Mouse (Mus musculus) right cerebral cortex, adult 18-20 months (tissue): ENCODE data around the gene Tll2.

Source experiments
- DNase-seq: peaks from one replicate; pipeline ENCODE4 v3.0.0; 2022; ENCODE audit warnings: mixed read lengths

The Tll2 gene

DNA sequence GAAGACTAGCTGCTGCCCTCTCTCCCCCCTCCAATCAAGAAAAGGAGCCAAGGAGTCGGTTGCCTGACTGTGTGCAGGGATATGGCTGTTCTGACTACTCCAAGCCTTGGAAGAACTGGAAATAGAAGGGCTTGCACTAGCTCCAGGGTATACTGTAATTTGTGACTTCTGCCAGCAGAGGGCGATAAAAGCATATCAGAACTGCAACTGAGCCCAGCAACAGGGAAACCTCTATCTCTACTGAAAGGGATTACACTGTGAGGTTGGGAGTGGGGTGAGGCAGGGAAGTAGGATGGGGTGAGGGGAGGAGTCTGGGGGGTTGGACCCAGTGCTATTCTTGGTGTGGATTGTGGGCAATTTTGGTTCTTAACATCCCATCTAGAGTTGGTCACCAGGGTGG lies 119.9 kb downstream of the Tll2 start:
- DNase-seq: peak; percentile 83

DNA sequence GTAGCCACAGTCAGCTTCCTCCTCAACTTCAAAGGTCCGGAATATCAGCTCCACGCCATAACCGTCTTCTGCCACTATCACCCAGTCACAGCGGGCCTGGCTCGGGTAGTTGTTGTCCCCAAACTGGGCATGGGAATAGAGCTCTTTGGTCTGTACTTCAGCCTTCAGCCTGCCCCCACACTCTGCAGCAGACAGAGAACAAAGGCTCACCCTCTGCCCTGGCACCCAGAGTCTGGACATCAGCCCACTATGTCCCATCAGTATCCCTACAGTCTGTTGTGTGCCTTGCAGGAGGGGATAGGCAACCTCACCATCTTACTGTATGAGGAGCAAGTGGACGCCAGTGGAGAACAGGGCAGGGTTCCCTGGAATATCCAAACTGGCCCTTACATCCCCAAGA lies 120.3 kb downstream of the Tll2 start:
- DNase-seq: peak; percentile 23

DNA sequence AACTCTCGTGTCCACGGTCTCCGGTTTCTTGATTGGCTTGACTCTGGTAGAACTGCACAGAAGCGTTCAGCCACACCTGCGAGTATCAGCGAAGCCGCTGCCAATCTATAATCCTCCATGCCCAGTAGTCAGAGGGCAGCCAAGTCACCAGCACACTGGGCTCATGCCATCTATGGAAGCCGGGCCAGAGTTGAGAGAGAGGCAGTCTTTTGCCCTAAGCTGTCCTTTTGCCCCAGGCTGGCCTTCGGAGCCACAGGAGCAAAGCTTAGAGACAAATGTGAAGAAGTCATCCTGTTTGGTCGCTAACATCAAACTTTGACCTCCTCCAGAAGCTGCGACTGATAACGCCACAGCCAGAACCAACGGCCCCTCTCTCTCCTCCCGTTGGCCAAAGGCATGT lies 123.0 kb downstream of the Tll2 start:
- DNase-seq: no peak

DNA sequence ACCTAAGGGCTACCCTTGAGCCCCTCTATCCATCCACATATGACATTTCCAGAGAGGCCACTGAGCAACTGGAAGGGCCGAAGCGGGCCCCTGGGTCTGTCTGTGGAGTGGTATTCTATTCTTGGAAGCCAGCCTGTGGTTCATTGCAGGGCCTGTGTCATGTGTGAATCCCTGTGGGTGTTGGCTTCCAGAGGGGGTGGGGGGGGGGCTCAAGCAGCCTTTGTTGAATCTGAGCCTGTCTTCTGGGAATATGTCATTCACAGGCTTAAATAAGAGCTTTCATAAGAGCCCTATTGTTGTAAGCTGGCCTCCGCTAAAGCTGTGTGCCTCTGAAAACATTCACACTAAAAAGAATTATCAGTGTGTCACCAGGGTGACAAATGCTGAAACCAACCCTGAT lies 125.0 kb downstream of the Tll2 start:
- DNase-seq: no peak

DNA sequence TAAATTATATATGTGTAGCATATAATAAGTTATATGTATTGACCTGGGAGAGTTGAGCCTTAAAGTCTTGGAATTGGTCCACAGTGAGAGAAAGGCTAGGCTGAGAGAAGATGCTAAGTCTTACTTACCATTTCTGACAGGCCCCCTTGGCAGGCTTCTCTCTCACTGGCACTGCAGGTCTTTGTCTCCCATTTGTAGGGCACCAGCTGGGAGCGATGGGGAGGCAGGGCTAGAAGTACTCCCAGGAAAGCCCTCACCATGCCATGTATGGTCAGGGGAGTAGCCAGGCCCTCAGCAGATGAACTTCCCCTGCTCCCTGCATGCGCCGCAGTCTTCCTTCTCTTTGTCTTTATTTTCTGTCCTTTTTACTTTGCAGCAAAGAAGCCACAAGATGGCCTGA lies 129.7 kb downstream of the Tll2 start, which contains the start of gene Opalin:
Opalin (minus strand) TSS at position 208 of the 400 bp plus-strand sequence.
- peak; percentile 22 for DNase-seq

DNA sequence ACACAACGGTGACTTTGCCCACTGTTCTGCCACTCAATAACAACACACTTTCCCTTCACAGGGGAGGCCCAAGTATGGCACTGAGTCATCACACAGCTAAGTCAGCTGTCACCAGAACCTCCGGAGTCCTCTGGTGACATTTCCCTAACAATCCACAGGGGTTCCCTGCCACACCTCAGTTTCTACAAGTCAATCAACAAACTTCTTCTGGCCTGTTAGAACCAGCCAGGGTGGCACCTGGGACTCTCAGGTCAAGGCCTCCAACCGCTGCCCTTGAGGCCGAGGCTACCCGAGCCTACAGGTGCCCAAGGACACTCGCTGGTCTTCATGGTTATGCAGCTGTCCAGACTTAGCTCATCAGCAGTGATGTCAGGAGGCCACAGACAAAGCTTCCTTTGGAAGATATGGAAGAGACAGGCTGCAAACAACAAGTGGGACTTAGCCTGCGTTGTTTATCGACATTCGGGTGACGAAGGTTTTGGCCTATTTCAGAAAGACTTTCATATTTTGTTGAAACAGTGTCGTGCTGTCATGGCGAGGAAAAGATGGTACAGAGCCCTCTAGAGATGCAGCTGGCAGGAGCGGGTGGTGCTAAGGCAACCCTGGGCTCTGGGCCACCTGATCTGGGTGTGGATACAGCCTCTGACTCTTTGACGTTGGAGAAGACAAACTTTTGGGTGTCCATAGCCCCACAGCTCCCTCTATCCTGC lies 132.7 kb downstream of the Tll2 start:
- DNase-seq: peak; percentile 12

DNA sequence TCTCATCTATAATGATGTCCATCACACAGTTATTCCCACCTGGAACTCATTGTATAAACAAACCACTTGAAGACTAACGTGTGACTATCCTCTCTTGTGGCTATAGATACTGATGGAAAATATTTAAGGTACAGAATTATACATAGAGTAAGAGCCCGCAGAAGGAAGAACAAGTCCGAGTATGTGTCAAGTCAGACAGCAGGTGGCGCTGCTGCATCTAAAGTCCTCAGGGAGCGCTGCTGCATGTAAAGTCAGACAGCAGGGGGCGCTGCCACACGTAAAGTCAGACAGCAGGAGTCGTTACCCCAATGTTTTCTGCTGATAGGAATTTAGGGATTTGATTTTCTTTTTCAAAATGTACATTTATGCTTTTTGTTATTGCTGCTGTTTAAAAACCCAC lies 135.1 kb downstream of the Tll2 start:
- DNase-seq: peak; percentile 85

DNA sequence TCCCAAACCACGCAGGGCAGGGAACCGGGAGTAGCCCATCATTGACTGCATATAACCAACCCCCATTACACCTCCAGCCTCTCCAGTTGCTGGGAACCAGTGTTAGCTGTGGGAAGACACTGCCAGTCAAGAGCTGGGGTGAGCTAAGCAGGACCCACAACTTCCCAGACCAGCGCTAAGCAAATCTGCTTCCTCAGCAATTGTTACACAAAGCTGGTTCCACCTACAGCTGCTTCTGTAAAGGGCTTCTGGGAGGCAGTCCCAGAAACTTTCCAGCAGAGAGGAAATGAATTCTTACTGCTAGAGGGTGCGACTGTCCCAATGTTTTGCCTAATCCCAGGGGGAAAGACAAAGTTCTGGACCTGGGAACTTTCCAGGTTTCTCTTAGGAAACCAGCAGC lies 151.9 kb downstream of the Tll2 start:
- DNase-seq: no peak

DNA sequence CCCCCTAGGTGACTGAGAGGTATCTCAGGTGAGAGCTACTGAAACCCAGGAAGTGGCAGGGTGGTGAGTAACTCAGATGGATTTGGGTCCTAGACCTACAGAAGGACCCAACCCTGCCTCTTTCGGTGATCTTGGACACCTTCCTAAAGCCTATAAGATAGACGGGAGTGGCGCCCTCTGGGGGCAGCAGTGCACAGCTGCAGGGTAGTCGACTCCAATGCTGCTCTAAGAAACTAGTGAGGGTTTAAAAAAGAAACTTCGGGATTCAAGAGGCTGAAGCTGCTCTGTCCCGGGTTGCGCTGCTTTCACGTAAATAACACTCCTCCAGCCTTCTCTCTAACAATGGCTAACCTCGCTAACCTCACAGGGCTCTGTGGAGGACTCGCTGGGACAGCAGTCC lies 153.1 kb downstream of the Tll2 start:
- no peak for DNase-seq

DNA sequence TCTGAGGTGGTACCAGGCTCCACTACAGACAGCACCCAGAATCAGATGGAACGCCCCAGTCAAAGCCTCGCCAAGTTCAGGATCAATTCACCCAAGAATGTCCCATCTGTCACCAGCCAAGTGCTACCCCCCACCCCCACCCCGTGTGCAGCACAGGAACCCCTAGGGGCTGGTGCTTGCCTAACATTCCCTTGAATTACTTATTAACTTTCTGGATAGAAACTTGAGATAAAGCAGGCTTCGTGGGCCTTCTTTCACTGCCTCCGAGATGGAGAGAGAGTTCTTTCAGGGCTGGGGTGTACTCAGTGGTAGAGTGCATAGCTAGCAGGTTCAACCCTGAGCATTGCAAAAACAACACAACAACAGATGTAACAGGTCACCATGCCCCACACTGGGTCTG lies 154.4 kb downstream of the Tll2 start:
- no peak for DNase-seq

DNA sequence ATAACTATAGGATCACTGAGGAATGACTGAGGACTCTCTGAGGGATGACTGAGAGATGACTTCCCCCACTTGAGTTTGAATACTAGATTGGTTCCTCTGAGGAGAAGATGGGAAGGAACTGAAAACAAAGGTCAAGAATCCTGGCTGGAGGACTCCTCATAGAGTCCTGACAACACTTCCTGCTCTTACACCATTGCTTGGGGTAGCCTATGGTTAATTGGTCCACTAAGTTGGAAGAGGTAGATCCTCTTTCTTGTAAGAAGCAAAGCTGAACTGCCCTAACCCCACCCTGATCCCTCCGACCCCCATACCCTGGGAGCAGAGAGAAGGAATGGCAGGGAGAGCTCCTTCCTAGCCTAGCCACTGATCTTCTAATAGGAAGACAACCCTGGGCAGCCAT lies 154.9 kb downstream of the Tll2 start:
- no peak for DNase-seq

DNA sequence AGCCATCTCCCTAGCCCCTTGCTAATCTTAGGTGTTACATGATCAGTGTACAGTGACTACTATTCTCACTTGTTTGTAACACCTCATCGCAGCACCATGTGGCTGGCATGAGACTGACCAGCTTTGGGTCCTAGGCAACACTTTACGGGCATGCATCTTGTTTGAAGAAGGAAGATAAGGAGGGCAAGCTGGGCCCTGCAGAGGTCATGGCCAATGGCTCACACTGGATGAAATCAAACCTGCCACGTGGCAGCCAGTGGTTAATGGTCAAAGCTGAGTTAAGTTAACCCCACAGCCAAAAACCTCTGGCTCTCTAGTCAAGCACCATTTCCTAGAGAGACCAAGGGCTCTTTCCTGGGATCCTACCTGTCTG lies 158.5 kb downstream of the Tll2 start:
- no peak for DNase-seq

DNA sequence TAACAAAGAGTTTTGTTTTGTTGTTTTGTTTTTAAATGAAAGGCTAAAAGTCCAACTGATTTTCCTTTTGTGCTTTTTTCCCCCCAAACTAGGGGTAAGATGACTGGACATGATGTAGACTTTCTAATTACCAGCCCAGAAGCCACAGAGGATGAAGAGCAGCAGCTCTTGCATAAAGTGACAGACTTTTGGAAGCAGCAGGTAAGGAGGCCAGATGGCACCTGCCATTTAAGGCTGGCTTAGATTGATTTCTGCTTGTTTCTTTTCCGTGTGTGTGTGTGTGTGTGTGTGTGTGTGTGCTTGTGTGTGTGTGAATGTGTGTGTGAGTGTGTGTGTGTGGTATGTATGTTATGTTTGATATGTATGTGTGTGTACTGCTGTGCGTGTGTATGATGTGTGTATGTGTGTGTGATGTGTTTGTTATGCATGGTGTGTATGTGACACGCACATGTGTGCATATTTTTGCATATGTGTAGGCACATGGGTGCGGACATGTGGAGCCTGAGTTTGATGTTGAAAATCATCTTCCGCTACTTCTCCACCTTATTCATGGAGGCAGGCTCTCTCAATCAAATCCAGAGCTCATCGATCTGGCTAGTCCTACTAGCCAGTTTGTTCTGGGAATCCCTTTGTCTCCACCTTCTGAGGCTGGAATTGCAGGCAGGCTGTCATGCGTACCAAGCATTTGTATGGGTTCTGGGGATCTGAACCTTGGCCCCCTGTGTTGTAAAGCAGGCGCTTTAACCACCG lies 159.0 kb downstream of the Tll2 start:
- no peak for DNase-seq

DNA sequence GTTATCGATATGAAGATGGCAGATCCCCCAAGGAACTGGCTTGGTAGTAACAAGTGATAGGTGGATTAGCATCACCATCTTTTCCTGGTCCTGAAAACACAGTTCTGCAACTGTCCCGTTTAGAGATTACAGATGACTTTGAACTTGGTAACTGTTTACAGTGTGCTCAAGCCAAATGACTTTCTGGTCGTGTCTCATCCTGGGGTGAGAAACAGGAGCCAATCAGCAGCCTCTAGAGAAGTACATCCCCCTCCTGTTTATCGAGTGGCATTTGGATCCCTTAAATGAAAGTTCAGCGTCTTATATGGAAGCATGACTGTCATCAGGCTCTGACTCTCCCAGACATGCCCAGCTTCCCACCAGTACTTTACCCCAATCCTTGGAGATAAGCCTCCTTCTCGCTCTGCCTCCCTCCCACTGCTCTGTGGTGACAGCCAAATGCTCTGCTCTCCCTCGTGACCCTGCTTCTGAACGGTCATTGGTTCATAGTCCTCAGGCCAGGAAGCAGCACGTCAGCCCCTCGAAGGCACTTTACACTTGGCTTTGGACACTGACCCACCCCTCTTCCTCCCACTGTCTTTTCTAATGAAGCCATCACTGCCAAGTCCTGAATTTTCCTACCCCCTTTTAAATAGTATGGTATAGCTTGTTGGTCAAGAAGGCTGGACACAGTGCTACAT lies 161.4 kb downstream of the Tll2 start:
- DNase-seq: no peak

DNA sequence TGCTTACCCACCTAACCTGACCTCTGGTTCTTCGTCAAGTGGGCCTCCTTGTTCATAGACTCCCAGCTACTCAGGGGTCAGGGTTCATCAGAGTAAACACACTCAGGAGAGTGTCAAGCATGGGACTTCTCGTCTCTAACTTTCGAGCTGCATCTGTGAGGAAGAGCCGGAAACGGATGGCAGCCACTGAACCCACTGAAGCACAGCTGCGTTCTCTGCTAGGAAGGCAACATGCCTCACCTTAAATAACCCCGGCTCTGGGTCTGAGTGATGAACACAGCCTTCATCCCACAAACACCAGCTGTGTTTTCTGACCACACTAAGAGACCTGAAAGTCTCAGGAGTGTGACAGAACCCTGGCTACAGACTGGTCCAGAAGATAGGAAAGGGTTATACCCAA lies 167.5 kb downstream of the Tll2 start:
- no peak for DNase-seq

DNA sequence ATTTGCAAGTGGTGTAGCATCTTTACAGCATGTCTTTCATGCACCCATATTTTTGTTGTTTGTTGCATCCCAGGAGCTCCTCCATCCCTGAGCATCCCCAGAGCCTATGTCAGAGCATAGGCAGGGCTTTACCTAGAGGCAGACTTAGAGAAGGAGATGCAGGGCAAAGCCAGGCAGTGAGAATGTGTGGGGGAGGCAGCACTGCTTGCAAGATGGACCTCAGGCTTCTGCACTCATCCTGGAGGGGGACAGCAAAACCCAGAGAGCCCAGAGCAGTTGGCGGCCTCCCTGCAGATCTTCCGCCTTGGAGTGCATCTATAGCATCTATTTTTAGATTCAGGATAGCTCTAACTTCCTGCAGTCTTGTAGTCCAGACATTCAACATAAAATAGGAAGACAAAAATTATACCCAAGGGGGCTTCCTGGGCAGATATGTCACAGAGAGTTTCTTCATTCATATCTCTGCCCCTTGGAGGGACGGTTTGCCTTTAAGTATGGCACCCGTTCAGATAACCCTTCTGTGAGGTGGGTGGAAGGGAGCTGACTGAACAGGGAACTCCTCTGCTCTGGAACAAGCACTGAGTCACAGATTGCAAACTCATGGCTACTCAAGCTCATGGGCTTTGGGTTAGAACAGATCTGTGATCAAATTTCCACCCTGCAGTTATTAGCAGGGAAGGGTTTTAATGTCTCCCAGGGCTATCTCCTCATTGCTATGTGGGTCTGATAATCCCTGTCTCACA lies 170.7 kb downstream of the Tll2 start:
- DNase-seq: peak; percentile 26
